Mouse (Mus musculus) C2C12 (cell line): ENCODE results near the gene Anxa9. TPM values are rescaled to one million over a fixed set of nuclear protein-coding genes. Genes with fewer than 3 reads are reported as not detected.
A peak's percentile ranks its signal among the peaks of the same experiment; 100 is the strongest.

Source experiments
- H3K27me3 ChIP-seq: one replicate; pipeline ENCODE4 v1.6.1; 2011; ENCODE audit not compliant: control insufficient read depth, insufficient read depth, insufficient read length
- H3K36me3 ChIP-seq: one replicate; pipeline ENCODE4 v1.6.1; 2011; ENCODE audit not compliant: control insufficient read depth, insufficient read depth
- H3K4me3 ChIP-seq: one replicate; pipeline ENCODE4 v1.5.1; 2011; ENCODE audit warnings: mild to moderate bottlenecking, control low read depth; ENCODE audit not compliant: poor library complexity, insufficient read depth, severe bottlenecking
- H3K79me2 ChIP-seq: one replicate; pipeline ENCODE4 v1.6.1; 2011; ENCODE audit not compliant: control insufficient read depth, insufficient read depth
- H3K79me3 ChIP-seq: one replicate; pipeline ENCODE4 v1.6.1; 2011; ENCODE audit warnings: low read depth, control low read depth
- H3ac ChIP-seq: one replicate; pipeline ENCODE3; 2011; ENCODE audit warnings: low read depth; ENCODE audit not compliant: control insufficient read depth, insufficient read length
- CEBPB ChIP-seq: IDR thresholded peaks from one replicate; pipeline ENCODE4 v1.6.1; 2011; ENCODE audit warnings: low read depth, mild to moderate bottlenecking, control low read depth, moderate library complexity
- CTCF ChIP-seq: IDR thresholded peaks from one replicate; pipeline ENCODE4 v1.5.1; 2011; ENCODE audit not compliant: control insufficient read depth, insufficient read depth, insufficient read length
- FOSL1 ChIP-seq: IDR thresholded peaks from one replicate; pipeline ENCODE4 v1.8.0; 2011; ENCODE audit warnings: mild to moderate bottlenecking, low read length; ENCODE audit not compliant: poor library complexity, insufficient read depth, severe bottlenecking
- MAX ChIP-seq: IDR thresholded peaks from one replicate; pipeline ENCODE4 v1.6.1; 2011; ENCODE audit warnings: mild to moderate bottlenecking, control low read depth
- MYOD1 ChIP-seq: IDR thresholded peaks from one replicate; pipeline ENCODE4 v1.6.1; 2011; ENCODE audit warnings: low read depth; ENCODE audit not compliant: control insufficient read depth, insufficient read length
- MYOG ChIP-seq: IDR thresholded peaks from one replicate; pipeline ENCODE4 v1.6.1; 2011; ENCODE audit not compliant: control insufficient read depth, insufficient read length; ENCODE audit errors: extremely low read depth
- USF1 ChIP-seq: IDR thresholded peaks from one replicate; pipeline ENCODE4 v1.6.1; 2011; ENCODE audit warnings: low read depth, mild to moderate bottlenecking, control low read depth, moderate library complexity
- polyA plus RNA-seq: library from polyadenylated mRNA; unstranded; fragments of >200 nt; fragmentation: generic; extraction: Trizol; gene quantifications from one replicate; pipeline ENCODE4 v1.2.1, GENCODE M21; 2012; ENCODE audit warnings: missing spikeins

Gene Anxa9
- polyA plus RNA-seq, 1 experiment, result 1.6 TPM

GRCm38 (mm10) chr3:95315094-95315843, 8.3 kb upstream of the Anxa9 start:
- Histone ChIP-seq H3K79me3 (peaks cover 48% of the 10 kb centered on the region), H3ac (peak overlapping the region; percentile 94), H3K27me3 (no peaks in the 10 kb centered on the region), H3K36me3 (peaks cover 25% of the 10 kb centered on the region), H3K4me3 (peak overlapping the region; percentile 75), H3K79me2 (peaks cover 77% of the 10 kb centered on the region)
- TF ChIP-seq FOSL1 (no peak), MAX (peak; percentile 82), CTCF (peak; percentile 68), USF1 (peak; percentile 22)

- H3K27me3 ChIP-seq, result no peaks in the 10 kb centered on the region
- peak within 1 kb of the TSS; percentile 94 for H3ac ChIP-seq
- H3K4me3 ChIP-seq, result peak within 1 kb of the TSS; percentile 75
- H3K36me3 ChIP-seq, result peaks cover 19% of the 10 kb centered on the region
- H3K79me2 ChIP-seq, result peaks cover 71% of the 10 kb centered on the region
- peaks cover 41% of the 10 kb centered on the region for H3K79me3 ChIP-seq
- TF ChIP-seq MAX, result peak; percentile 78
- no peak for TF ChIP-seq FOSL1
- TF ChIP-seq USF1, result peak; percentile 45
Measured at GRCm38 (mm10) chr3:95314486-95315093, 7.6 kb upstream of the Anxa9 start, which contains the start of gene Cers2. TSS of gene Cers2 (plus strand) at chr3:95314791.

GRCm38 (mm10) chr3:95314075-95314474, 7.1 kb upstream of the Anxa9 start:
- H3K79me2 ChIP-seq, result peaks cover 66% of the 10 kb centered on the region
- peaks cover 38% of the 10 kb centered on the region for H3K79me3 ChIP-seq
- H3K27me3 ChIP-seq, result no peaks in the 10 kb centered on the region
- TF ChIP-seq CEBPB, result no peak
- TF ChIP-seq CTCF, result no peak
- TF ChIP-seq MYOG, result no peak
- TF ChIP-seq USF1, result no peak
- no peak for TF ChIP-seq MYOD1
- TF ChIP-seq MAX, result no peak
- TF ChIP-seq FOSL1, result no peak
- peaks cover 13% of the 10 kb centered on the region for H3K36me3 ChIP-seq
- H3K4me3 ChIP-seq, result peak overlapping the region; percentile 75
- H3ac ChIP-seq, result no peak overlapping the region

GRCm38 (mm10) chr3:95313476-95313875, 6.5 kb upstream of the Anxa9 start:
- TF ChIP-seq FOSL1 (no peak), MAX (no peak), CEBPB (no peak), MYOG (no peak), USF1 (no peak), CTCF (no peak), MYOD1 (no peak)
- Histone ChIP-seq H3K79me2 (peaks cover 60% of the 10 kb centered on the region), H3K79me3 (peaks cover 32% of the 10 kb centered on the region), H3K4me3 (peak overlapping the region; percentile 0), H3K36me3 (peaks cover 12% of the 10 kb centered on the region), H3K27me3 (no peaks in the 10 kb centered on the region), H3ac (no peak overlapping the region)

GRCm38 (mm10) chr3:95312623-95313022, 5.6 kb upstream of the Anxa9 start:
- Histone ChIP-seq H3K4me3 (no peak overlapping the region), H3ac (peak overlapping the region; percentile 10), H3K79me3 (peaks cover 25% of the 10 kb centered on the region), H3K79me2 (peaks cover 51% of the 10 kb centered on the region), H3K36me3 (peaks cover 6% of the 10 kb centered on the region), H3K27me3 (no peaks in the 10 kb centered on the region)
- TF ChIP-seq CEBPB (no peak), MYOG (no peak), MYOD1 (peak; percentile 55), MAX (peak; percentile 88), USF1 (peak; percentile 43), FOSL1 (peak; percentile 66), CTCF (no peak)
